Mouse (Mus musculus) bone marrow macrophage, adult 2 months (primary cell): ENCODE results near the gene Cd44.

ENCODE experiments used
- CTCF ChIP-seq: IDR thresholded peaks from 2 replicates; pipeline ENCODE4 v1.5.1; 2012; ENCODE audit warnings: low read depth, mild to moderate bottlenecking, low read length, moderate library complexity
- POLR2A ChIP-seq: IDR thresholded peaks from 2 replicates; pipeline ENCODE4 v1.6.1; 2012; ENCODE audit warnings: mild to moderate bottlenecking, low read depth, low read length, borderline replicate concordance

GRCm38 (mm10) chr2:102863583-102863982, 37.9 kb downstream of the Cd44 start:
- TF ChIP-seq POLR2A (no peak), CTCF (no peak)
